Mouse (Mus musculus) olfactory bulb, adult 2 months (tissue): ENCODE data around the gene Lamc2.

Experiments
- CTCF ChIP-seq: fragments of 200-500 bp; IDR thresholded peaks from 2 replicates; pipeline ENCODE4 v1.5.1; 2012; ENCODE audit warnings: low read depth, mild to moderate bottlenecking, low read length, moderate library complexity; ENCODE audit not compliant: insufficient read depth
- POLR2A ChIP-seq: fragments of 200-500 bp; IDR thresholded peaks from 2 replicates; pipeline ENCODE4 v1.6.1; 2012; ENCODE audit warnings: mild to moderate bottlenecking, low read depth, low read length, moderate library complexity; ENCODE audit not compliant: insufficient read depth

- TF ChIP-seq CTCF: no peak
- no peak for TF ChIP-seq POLR2A
Observed at GRCm38 (mm10) chr1:153180586-153181289, 5.5 kb downstream of the Lamc2 start.
